Mouse (Mus musculus): Measurements from ENCODE around the gene Naa60. TPM values are rescaled to one million over a fixed set of nuclear protein-coding genes. Genes with fewer than 3 reads are reported as not detected.

Gene Naa60
- polyA plus RNA-seq, 1 experiment, result 62.9 TPM

DNA sequence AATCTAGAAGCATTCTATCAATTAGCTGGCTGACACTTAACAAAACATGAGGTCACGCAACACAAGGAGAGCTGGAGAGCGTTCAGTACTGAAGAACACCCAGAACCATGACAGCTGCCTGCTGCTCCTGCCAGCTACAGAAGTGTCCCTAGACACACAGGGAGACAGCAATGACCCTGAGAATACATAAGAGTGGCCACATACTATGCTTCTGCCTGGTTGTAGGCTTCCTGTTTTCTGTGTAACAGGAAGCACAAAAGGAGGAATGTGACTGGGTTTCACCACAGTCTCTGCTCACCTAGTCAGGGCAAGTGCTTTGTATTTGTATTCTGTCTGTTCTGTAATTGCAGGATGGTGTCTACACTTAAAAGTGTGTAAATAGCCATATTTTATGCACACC lies 48.6 kb downstream of the Naa60 start:
- peaks cover 7% of the 10 kb centered on the region for H3K4me1 ChIP-seq (ENCODE audit: control insufficient read depth, insufficient read depth, low read length)
- TF ChIP-seq CTCF (IDR thresholded peaks at IDR 0.05; ENCODE audit: borderline replicate concordance, insufficient read depth, low read length) (no peak), POLR2A (IDR thresholded peaks at IDR 0.05; ENCODE audit: low read depth, low read length) (no peak)
- H3K27ac ChIP-seq (ENCODE audit: insufficient read depth, low read length), result no peak overlapping the region
- no peak overlapping the region for H3K4me3 ChIP-seq (ENCODE audit: insufficient read depth, low read length)

DNA sequence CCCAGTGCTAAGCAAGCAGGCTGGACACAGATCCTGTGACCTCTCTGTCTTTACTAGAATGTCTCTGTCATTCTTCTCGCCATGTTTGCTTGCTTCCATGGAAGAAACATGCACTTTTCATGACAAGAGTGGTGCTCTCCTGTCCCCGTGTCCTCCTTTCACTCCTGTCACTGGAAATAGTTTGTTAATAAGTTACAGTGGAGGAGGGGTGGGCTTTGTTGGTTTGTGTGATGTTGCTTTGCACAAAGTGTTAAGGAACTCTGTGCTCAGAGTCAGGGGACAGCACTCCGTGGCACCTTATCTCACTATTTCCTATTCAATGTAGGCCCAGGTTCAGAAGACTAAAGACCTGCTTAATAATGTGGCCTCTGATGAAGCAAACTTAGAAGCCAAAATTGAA lies 51.3 kb downstream of the Naa60 start:
- Histone ChIP-seq H3K4me3 (ENCODE audit: insufficient read depth, low read length) (no peak overlapping the region), H3K4me1 (ENCODE audit: control insufficient read depth, insufficient read depth, low read length) (peaks cover 7% of the 10 kb centered on the region), H3K27ac (ENCODE audit: insufficient read depth, low read length) (peak overlapping the region; percentile 71)
- TF ChIP-seq POLR2A (IDR thresholded peaks at IDR 0.05; ENCODE audit: low read depth, low read length) (no peak), CTCF (IDR thresholded peaks at IDR 0.05; ENCODE audit: borderline replicate concordance, insufficient read depth, low read length) (no peak)

DNA sequence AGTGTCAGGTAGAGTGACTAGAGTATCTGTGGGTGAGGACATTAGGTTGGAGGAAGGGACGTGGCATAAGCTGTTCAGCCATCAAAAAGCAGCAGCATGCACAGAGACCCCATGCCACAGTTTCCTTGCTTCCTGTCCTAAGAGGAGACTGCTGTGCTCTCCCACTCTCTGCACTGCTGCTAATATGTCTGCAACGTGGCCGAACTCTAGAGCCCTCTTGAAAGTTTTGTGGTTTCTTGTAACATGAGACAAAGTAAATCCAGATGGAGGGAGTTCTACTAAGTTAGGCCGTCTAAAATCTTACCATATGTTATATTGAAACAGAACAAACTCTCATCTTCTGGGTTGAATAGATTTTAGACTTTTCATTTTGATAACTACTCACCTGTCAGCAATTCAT lies 51.8 kb downstream of the Naa60 start:
- Histone ChIP-seq H3K4me3 (ENCODE audit: insufficient read depth, low read length) (no peak overlapping the region), H3K4me1 (ENCODE audit: control insufficient read depth, insufficient read depth, low read length) (peaks cover 7% of the 10 kb centered on the region), H3K27ac (ENCODE audit: insufficient read depth, low read length) (peak overlapping the region; percentile 83)
- TF ChIP-seq CTCF (IDR thresholded peaks at IDR 0.05; ENCODE audit: borderline replicate concordance, insufficient read depth, low read length) (no peak), POLR2A (IDR thresholded peaks at IDR 0.05; ENCODE audit: low read depth, low read length) (0 out of 2 replicates have a peak, but pooled peaks have one; percentile 16)

DNA sequence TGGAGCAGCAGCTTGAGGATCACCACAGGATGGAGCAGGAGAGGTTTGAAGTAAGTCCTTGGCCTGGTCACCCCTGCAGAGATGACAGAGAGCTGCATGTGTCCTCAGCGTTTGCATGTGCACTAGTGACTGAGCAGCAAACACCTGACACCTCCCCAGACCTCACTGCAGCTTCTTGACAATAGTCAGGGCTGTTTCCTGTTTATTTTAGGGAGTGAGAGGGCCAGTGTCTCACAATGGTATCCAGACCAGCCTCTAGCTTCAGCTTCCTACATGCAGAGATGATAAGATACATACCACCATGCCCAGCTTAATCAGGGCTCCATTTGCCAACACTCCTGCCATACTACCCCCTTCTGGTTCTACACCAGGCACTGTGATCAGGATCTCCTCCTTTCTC lies 56.4 kb downstream of the Naa60 start:
- Histone ChIP-seq H3K4me3 (ENCODE audit: insufficient read depth, low read length) (no peak overlapping the region), H3K4me1 (ENCODE audit: control insufficient read depth, insufficient read depth, low read length) (peaks cover 5% of the 10 kb centered on the region), H3K27ac (ENCODE audit: insufficient read depth, low read length) (no peak overlapping the region)
- TF ChIP-seq CTCF (IDR thresholded peaks at IDR 0.05; ENCODE audit: borderline replicate concordance, insufficient read depth, low read length) (no peak), POLR2A (IDR thresholded peaks at IDR 0.05; ENCODE audit: low read depth, low read length) (no peak)

DNA sequence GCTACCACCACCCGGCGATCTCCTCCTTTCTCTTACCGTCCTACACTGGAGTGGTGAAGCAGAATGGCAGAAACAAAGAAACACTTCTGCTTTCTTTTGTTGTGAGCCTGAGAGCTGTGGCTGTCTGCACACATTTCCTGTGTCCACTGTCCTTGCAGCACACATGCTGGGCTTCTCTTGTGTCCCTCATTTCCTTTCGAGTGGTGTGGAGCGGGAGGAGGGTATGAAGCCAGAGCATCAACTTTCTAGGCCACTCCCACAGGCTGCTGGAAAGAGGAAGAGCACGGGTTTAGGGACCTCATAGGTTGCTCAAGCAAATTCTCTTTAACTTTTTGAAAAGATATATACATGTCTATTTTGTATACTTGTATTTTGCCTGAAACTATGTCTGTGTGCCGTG lies 57.0 kb downstream of the Naa60 start:
- TF ChIP-seq CTCF (IDR thresholded peaks at IDR 0.05; ENCODE audit: borderline replicate concordance, insufficient read depth, low read length), result no peak
- no peak for TF ChIP-seq POLR2A (IDR thresholded peaks at IDR 0.05; ENCODE audit: low read depth, low read length)
- Histone ChIP-seq H3K4me1 (ENCODE audit: control insufficient read depth, insufficient read depth, low read length) (peaks cover 5% of the 10 kb centered on the region), H3K4me3 (ENCODE audit: insufficient read depth, low read length) (no peak overlapping the region), H3K27ac (ENCODE audit: insufficient read depth, low read length) (no peak overlapping the region)

DNA sequence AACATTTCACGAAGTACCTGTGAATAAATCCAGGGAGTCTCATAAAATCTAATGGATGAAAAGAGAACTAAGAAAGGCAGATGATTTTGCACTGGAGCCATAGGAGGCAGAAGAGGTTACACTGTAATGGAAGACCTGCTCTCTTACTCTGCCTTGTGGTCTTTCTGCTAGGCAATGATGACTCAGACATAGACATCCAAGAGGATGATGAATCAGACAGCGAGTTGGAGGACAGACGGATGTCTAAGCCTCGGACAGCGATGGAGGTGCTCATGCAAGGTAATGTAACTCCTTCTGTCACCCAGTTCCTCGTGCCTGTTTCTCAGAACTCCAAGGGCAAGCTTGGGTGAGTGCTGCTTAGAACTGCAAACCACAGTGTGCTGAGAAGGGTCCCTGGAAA lies 61.4 kb downstream of the Naa60 start:
- peaks cover 5% of the 10 kb centered on the region; the same call in 1 of the 2 replicates for H3K4me1 ChIP-seq (ENCODE audit: control insufficient read depth, insufficient read depth, low read length)
- H3K4me3 ChIP-seq (ENCODE audit: insufficient read depth, low read length), result no peak overlapping the region
- H3K27ac ChIP-seq (ENCODE audit: insufficient read depth, low read length), result no peak overlapping the region
- TF ChIP-seq CTCF (IDR thresholded peaks at IDR 0.05; ENCODE audit: borderline replicate concordance, insufficient read depth, low read length), result no peak
- TF ChIP-seq POLR2A (IDR thresholded peaks at IDR 0.05; ENCODE audit: low read depth, low read length), result no peak

DNA sequence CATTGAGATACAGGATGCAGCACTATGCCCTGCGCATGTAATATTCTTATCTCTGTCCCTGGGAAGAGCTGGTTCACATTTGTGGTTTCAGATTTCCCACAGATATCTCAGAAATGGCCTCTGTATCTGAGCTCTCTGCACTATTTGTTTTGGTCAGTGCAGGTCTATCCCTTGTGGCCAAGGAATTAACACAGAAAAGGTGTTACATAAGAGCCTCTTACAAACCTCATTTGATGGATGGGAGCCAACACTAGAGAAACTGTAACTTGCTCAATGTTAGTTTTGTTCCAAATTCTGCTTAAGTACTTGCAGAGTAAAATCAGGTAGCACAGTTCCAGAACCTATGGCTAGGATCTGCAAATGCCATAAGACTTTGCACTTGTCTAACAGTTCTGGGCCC lies 61.9 kb downstream of the Naa60 start:
- Histone ChIP-seq H3K4me1 (ENCODE audit: control insufficient read depth, insufficient read depth, low read length) (peaks cover 5% of the 10 kb centered on the region; the same call in 1 of the 2 replicates), H3K27ac (ENCODE audit: insufficient read depth, low read length) (no peak overlapping the region), H3K4me3 (ENCODE audit: insufficient read depth, low read length) (no peak overlapping the region)
- TF ChIP-seq POLR2A (IDR thresholded peaks at IDR 0.05; ENCODE audit: low read depth, low read length) (no peak), CTCF (IDR thresholded peaks at IDR 0.05; ENCODE audit: borderline replicate concordance, insufficient read depth, low read length) (no peak)

DNA sequence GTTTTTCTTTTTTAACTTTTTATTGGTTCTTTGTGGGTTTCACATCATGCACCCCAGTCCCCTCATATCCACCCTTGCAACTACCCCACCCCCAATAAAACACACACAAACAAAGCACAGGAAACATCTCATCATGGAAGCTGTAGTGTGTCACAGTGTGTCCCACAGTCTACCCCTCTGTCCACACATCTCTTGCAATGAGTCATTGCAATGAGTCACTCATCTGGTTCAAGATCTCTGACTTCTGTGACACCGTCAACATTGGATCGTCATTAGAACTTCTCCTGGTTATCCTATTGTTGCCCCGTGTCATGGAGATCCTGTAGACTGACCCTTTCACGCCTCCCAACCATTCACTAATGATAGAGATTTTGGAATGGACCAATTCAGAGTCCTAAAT lies 62.5 kb downstream of the Naa60 start:
- TF ChIP-seq POLR2A (IDR thresholded peaks at IDR 0.05; ENCODE audit: low read depth, low read length), result no peak
- no peak for TF ChIP-seq CTCF (IDR thresholded peaks at IDR 0.05; ENCODE audit: borderline replicate concordance, insufficient read depth, low read length)
- no peak overlapping the region for H3K27ac ChIP-seq (ENCODE audit: insufficient read depth, low read length)
- peaks cover 5% of the 10 kb centered on the region; the same call in 1 of the 2 replicates for H3K4me1 ChIP-seq (ENCODE audit: control insufficient read depth, insufficient read depth, low read length)
- H3K4me3 ChIP-seq (ENCODE audit: insufficient read depth, low read length), result no peak overlapping the region

DNA sequence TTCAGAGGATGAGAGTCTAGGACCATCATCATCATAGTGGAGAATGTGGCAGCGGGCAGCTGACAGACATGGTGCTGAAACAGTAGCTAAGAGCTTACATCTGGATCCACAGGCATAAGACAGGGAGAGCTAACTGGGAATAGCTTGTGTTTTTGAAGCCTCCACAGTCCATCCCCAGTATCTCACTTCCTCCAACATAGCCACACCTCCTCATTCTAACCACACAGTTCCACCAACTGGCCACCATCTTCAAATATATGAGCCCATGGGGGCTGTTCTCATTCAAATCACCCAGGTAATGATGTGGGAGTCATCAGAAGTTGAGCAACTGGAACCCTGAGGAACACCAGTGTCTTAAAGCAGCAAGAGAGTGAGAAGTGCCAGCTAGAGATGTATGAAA lies 79.0 kb downstream of the Naa60 start:
- H3K4me1 ChIP-seq (ENCODE audit: control insufficient read depth, insufficient read depth, low read length), result peaks cover 3% of the 10 kb centered on the region
- H3K4me3 ChIP-seq (ENCODE audit: insufficient read depth, low read length), result no peak overlapping the region
- TF ChIP-seq CTCF (IDR thresholded peaks at IDR 0.05; ENCODE audit: borderline replicate concordance, insufficient read depth, low read length), result no peak
- no peak for TF ChIP-seq POLR2A (IDR thresholded peaks at IDR 0.05; ENCODE audit: low read depth, low read length)
- no peak overlapping the region for H3K27ac ChIP-seq (ENCODE audit: insufficient read depth, low read length)

Other genes with a start within 250 kb of the Naa60 start
- gene Mefv, start 154.3 kb upstream of the Naa60 start, polyA plus RNA-seq (2011; ENCODE audit: insufficient read length, low read depth, missing spikeins), result not detected in 2 replicates
- 14.4 and 16.9 TPM in 2 replicates for gene Zfp263, start 128.3 kb upstream of the Naa60 start, polyA plus RNA-seq (2011; ENCODE audit: insufficient read length, low read depth, missing spikeins)
- not detected in 2 replicates for gene Olfr15, start 41.5 kb upstream of the Naa60 start, polyA plus RNA-seq (2011; ENCODE audit: insufficient read length, low read depth, missing spikeins)
- gene Zfp174, start 25.1 kb upstream of the Naa60 start, polyA plus RNA-seq (2011; ENCODE audit: insufficient read length, low read depth, missing spikeins), result 1.5 and 1.8 TPM in 2 replicates
- gene Zfp597, start 12.2 kb downstream of the Naa60 start, polyA plus RNA-seq (2011; ENCODE audit: insufficient read length, low read depth, missing spikeins), result 9.8 TPM in 2 replicates
- gene Gm20695, start 12.3 kb downstream of the Naa60 start, polyA plus RNA-seq (2011; ENCODE audit: insufficient read length, low read depth, missing spikeins), result not detected in 2 replicates
- 1.6 and 2.0 TPM in 2 replicates for gene 1700037C18Rik, start 36.3 kb downstream of the Naa60 start, polyA plus RNA-seq (2011; ENCODE audit: insufficient read length, low read depth, missing spikeins)
- 12.4 and 14.8 TPM in 2 replicates for gene Cluap1, start 36.4 kb downstream of the Naa60 start, polyA plus RNA-seq (2011; ENCODE audit: insufficient read length, low read depth, missing spikeins)
- gene Nlrc3, start 104.3 kb downstream of the Naa60 start, polyA plus RNA-seq (2011; ENCODE audit: insufficient read length, low read depth, missing spikeins), result 0.84 and 1.9 TPM in 2 replicates
- gene Slx4, start 131.4 kb downstream of the Naa60 start, polyA plus RNA-seq (2011; ENCODE audit: insufficient read length, low read depth, missing spikeins), result 34.3 and 35.1 TPM in 2 replicates
- not detected in 2 replicates for gene Dnase1, start 164.6 kb downstream of the Naa60 start, polyA plus RNA-seq (2011; ENCODE audit: insufficient read length, low read depth, missing spikeins)
- gene Trap1, start 205.5 kb downstream of the Naa60 start, polyA plus RNA-seq (2011; ENCODE audit: insufficient read length, low read depth, missing spikeins), result 60.5 and 67.1 TPM in 2 replicates